Mouse (Mus musculus): ENCODE measurements around the gene Polrmt. TPM values are rescaled to one million over a fixed set of nuclear protein-coding genes. Genes with fewer than 3 reads are reported as not detected.
A peak's percentile ranks its signal among the peaks of the same experiment; 100 is the strongest.

The Polrmt gene
- polyA plus RNA-seq, 1 experiment, result not detected

- H3K4me1 ChIP-seq (ENCODE audit: control insufficient read depth, insufficient read depth, low read length), result peaks cover 62% of the 10 kb centered on the region
- WGBS, result 66% methylated on average over 5 of the region's 5 CpGs
- no peak overlapping the region for H3K4me3 ChIP-seq (ENCODE audit: insufficient read depth, low read depth, low read length)
- TF ChIP-seq CTCF (IDR thresholded peaks at IDR 0.05; ENCODE audit: insufficient read depth, low read depth, low read length), result no peak
- TF ChIP-seq POLR2A (IDR thresholded peaks at IDR 0.05; ENCODE audit: insufficient read depth, low read depth, low read length), result no peak
- H3K27ac ChIP-seq (ENCODE audit: insufficient read depth, low read depth, low read length), result no peak overlapping the region
Measured at GRCm38 (mm10) chr10:79721089-79721488, 25.3 kb downstream of the Polrmt start.

GRCm38 (mm10) chr10:79717640-79718357, 28.6 kb downstream of the Polrmt start:
- 3% methylated on average over 43 of the region's 43 CpGs for WGBS
- Histone ChIP-seq H3K4me1 (ENCODE audit: control insufficient read depth, insufficient read depth, low read length) (peaks cover 52% of the 10 kb centered on the region), H3K27ac (ENCODE audit: insufficient read depth, low read depth, low read length) (peak overlapping the region; percentile 31), H3K4me3 (ENCODE audit: insufficient read depth, low read depth, low read length) (peak overlapping the region; percentile 84)
- TF ChIP-seq POLR2A (IDR thresholded peaks at IDR 0.05; ENCODE audit: insufficient read depth, low read depth, low read length), result no peak
- TF ChIP-seq CTCF (IDR thresholded peaks at IDR 0.05; ENCODE audit: insufficient read depth, low read depth, low read length), result no peak

GRCm38 (mm10) chr10:79716988-79717355, 29.4 kb downstream of the Polrmt start:
- peak overlapping the region; percentile 31 for H3K27ac ChIP-seq (ENCODE audit: insufficient read depth, low read depth, low read length)
- WGBS, result under 1% methylated on average over 44 of the region's 44 CpGs
- H3K4me1 ChIP-seq (ENCODE audit: control insufficient read depth, insufficient read depth, low read length), result peaks cover 46% of the 10 kb centered on the region
- peak overlapping the region; percentile 84 for H3K4me3 ChIP-seq (ENCODE audit: insufficient read depth, low read depth, low read length)
- TF ChIP-seq CTCF (IDR thresholded peaks at IDR 0.05; ENCODE audit: insufficient read depth, low read depth, low read length) (no peak), POLR2A (IDR thresholded peaks at IDR 0.05; ENCODE audit: insufficient read depth, low read depth, low read length) (peak; percentile 17; the same call in 1 of the 2 replicates)

GRCm38 (mm10) chr10:79716254-79716987, 30.0 kb downstream of the Polrmt start, which contains the start of gene Hcn2:
Gene Hcn2, plus strand, starts transcription at chr10:79716634.
- peak within 1 kb of the TSS; percentile 84 for H3K4me3 ChIP-seq (ENCODE audit: insufficient read depth, low read depth, low read length)
- H3K27ac ChIP-seq (ENCODE audit: insufficient read depth, low read depth, low read length), result peak within 1 kb of the TSS; percentile 94
- TF ChIP-seq POLR2A (IDR thresholded peaks at IDR 0.05; ENCODE audit: insufficient read depth, low read depth, low read length) (0 out of 2 replicates have a peak, but pooled peaks have one; percentile 15), CTCF (IDR thresholded peaks at IDR 0.05; ENCODE audit: insufficient read depth, low read depth, low read length) (no peak)
- peaks cover 42% of the 10 kb centered on the region for H3K4me1 ChIP-seq (ENCODE audit: control insufficient read depth, insufficient read depth, low read length)
- WGBS, result 3% methylated on average over 80 of the region's 91 CpGs

- no peak overlapping the region for H3K4me3 ChIP-seq (ENCODE audit: insufficient read depth, low read depth, low read length)
- H3K27ac ChIP-seq (ENCODE audit: insufficient read depth, low read depth, low read length), result no peak overlapping the region
- TF ChIP-seq POLR2A (IDR thresholded peaks at IDR 0.05; ENCODE audit: insufficient read depth, low read depth, low read length), result no peak
- no peak for TF ChIP-seq CTCF (IDR thresholded peaks at IDR 0.05; ENCODE audit: insufficient read depth, low read depth, low read length)
- H3K4me1 ChIP-seq (ENCODE audit: control insufficient read depth, insufficient read depth, low read length), result peaks cover 30% of the 10 kb centered on the region
- WGBS, result 30% methylated on average over 4 of the region's 4 CpGs
Measured at GRCm38 (mm10) chr10:79714996-79715395, 31.4 kb downstream of the Polrmt start.

- Histone ChIP-seq H3K4me3 (ENCODE audit: insufficient read depth, low read depth, low read length) (no peak overlapping the region), H3K27ac (ENCODE audit: insufficient read depth, low read depth, low read length) (peak overlapping the region; percentile 15; the same call in 1 of the 2 replicates), H3K4me1 (ENCODE audit: control insufficient read depth, insufficient read depth, low read length) (peaks cover 28% of the 10 kb centered on the region)
- WGBS, result 24% methylated on average over 1 of the region's 1 CpGs
- TF ChIP-seq CTCF (IDR thresholded peaks at IDR 0.05; ENCODE audit: insufficient read depth, low read depth, low read length), result no peak
- TF ChIP-seq POLR2A (IDR thresholded peaks at IDR 0.05; ENCODE audit: insufficient read depth, low read depth, low read length), result no peak
Measured at GRCm38 (mm10) chr10:79713163-79713562, 33.2 kb downstream of the Polrmt start.

GRCm38 (mm10) chr10:79712499-79713126, 33.8 kb downstream of the Polrmt start:
- Histone ChIP-seq H3K4me1 (ENCODE audit: control insufficient read depth, insufficient read depth, low read length) (peaks cover 25% of the 10 kb centered on the region), H3K4me3 (ENCODE audit: insufficient read depth, low read depth, low read length) (no peak overlapping the region), H3K27ac (ENCODE audit: insufficient read depth, low read depth, low read length) (no peak overlapping the region)
- TF ChIP-seq POLR2A (IDR thresholded peaks at IDR 0.05; ENCODE audit: insufficient read depth, low read depth, low read length) (no peak), CTCF (IDR thresholded peaks at IDR 0.05; ENCODE audit: insufficient read depth, low read depth, low read length) (peak; percentile 39; the same call in 1 of the 2 replicates)
- WGBS, result 11% methylated on average over 4 of the region's 6 CpGs

- no peak overlapping the region for H3K27ac ChIP-seq (ENCODE audit: insufficient read depth, low read depth, low read length)
Measured at GRCm38 (mm10) chr10:79712029-79712428, 34.4 kb downstream of the Polrmt start.

More at GRCm38 (mm10) chr10:79712029-79712428, 34.4 kb downstream of the Polrmt start:
- 85% methylated on average over 1 of the region's 1 CpGs for WGBS
- H3K4me1 ChIP-seq (ENCODE audit: control insufficient read depth, insufficient read depth, low read length), result peaks cover 31% of the 10 kb centered on the region
- no peak for TF ChIP-seq POLR2A (IDR thresholded peaks at IDR 0.05; ENCODE audit: insufficient read depth, low read depth, low read length)
- TF ChIP-seq CTCF (IDR thresholded peaks at IDR 0.05; ENCODE audit: insufficient read depth, low read depth, low read length), result no peak
- H3K4me3 ChIP-seq (ENCODE audit: insufficient read depth, low read depth, low read length), result no peak overlapping the region

All from olfactory bulb, adult 2 months (tissue).